Mouse (Mus musculus): Measurements from ENCODE around the gene Xrcc6. TPM values are rescaled to one million over a fixed set of nuclear protein-coding genes. Genes with fewer than 3 reads are reported as not detected.

The Xrcc6 gene
- 91.5 and 94.4 TPM in 2 replicates for polyA plus RNA-seq (2014; fragmentation: Nextera tagmentation; extraction: Ambion mirVana)

DNA sequence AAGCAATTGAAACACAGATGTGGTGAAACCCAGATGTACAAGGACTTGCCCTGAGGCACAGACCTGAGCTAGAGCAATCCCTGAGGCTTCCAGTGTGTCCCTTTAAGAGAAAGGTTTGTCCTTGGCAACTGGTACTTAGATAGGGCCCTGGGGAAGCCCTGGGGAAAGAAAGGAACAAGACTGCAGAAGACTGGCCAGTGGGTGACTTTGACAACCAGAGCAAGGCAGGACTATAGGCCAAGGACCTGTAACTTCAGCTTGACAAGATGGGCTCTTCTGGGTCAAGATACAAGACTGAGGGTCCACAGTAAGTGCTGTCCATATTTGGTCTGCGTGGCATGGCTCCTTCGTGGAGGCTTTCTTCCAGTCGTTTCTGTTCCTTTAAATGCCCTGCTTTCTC lies at the start of gene Xrcc6:
Gene Xrcc6 (plus strand): TSS at position 190 of the 400 bp plus-strand sequence.
- Histone ChIP-seq H3K36me3 (replicated peaks; ENCODE audit: control insufficient read depth, insufficient read depth, low read depth, low read length) (no peaks in the 10 kb centered on the region), H3K9me3 (replicated peaks; ENCODE audit: control insufficient read depth, low read length) (no peaks in the 10 kb centered on the region), H3K9ac (replicated peaks; ENCODE audit: low read length) (no peak within 1 kb of the TSS), H3K27ac (replicated peaks; ENCODE audit: low read depth, low read length) (no peak within 1 kb of the TSS), H3K4me3 (ENCODE audit: low read depth, low read length) (no peak within 1 kb of the TSS), H3K4me2 (ENCODE audit: low read depth, low read length) (no peak within 1 kb of the TSS), H3K27me3 (ENCODE audit: control insufficient read depth, insufficient read depth, low read length) (no peaks in the 10 kb centered on the region), H3K4me1 (ENCODE audit: control insufficient read depth, insufficient read depth, low read length) (no peaks in the 10 kb centered on the region; the same call in 1 of the 2 replicates)
- no peak for ATAC-seq (replicated peaks; ENCODE audit: insufficient number of reproducible peaks, low FRiP score, low TSS enrichment, low read depth)
- DNase-seq (ENCODE audit: low spot score), result no peak
- 72% methylated on average over 3 of the region's 3 CpGs for WGBS

GRCm38 (mm10) chr15:81938246-81938645 lies 49.4 kb upstream of the Xrcc6 start:
- Histone ChIP-seq H3K9ac (replicated peaks; ENCODE audit: low read length) (no peak overlapping the region), H3K27ac (replicated peaks; ENCODE audit: low read depth, low read length) (no peak overlapping the region), H3K27me3 (ENCODE audit: control insufficient read depth, insufficient read depth, low read length) (no peaks in the 10 kb centered on the region; the same call in 1 of the 2 replicates), H3K9me3 (replicated peaks; ENCODE audit: control insufficient read depth, low read length) (no peaks in the 10 kb centered on the region), H3K4me2 (ENCODE audit: low read depth, low read length) (no peak overlapping the region), H3K36me3 (replicated peaks; ENCODE audit: control insufficient read depth, insufficient read depth, low read depth, low read length) (no peaks in the 10 kb centered on the region), H3K4me1 (ENCODE audit: control insufficient read depth, insufficient read depth, low read length) (peaks cover 6% of the 10 kb centered on the region), H3K4me3 (ENCODE audit: low read depth, low read length) (no peak overlapping the region)
- WGBS, result 26% methylated on average over 2 of the region's 2 CpGs
- DNase-seq (ENCODE audit: low spot score) (peak; percentile 66), ATAC-seq (replicated peaks; ENCODE audit: insufficient number of reproducible peaks, low FRiP score, low TSS enrichment, low read depth) (no peak)

- 83% methylated on average over 10 of the region's 10 CpGs for WGBS
- ATAC-seq (replicated peaks; ENCODE audit: insufficient number of reproducible peaks, low FRiP score, low TSS enrichment, low read depth) (no peak), DNase-seq (ENCODE audit: low spot score) (no peak)
- H3K9me3 ChIP-seq (replicated peaks; ENCODE audit: control insufficient read depth, low read length), result no peaks in the 10 kb centered on the region
- H3K4me2 ChIP-seq (ENCODE audit: low read depth, low read length), result no peak overlapping the region
- H3K27me3 ChIP-seq (ENCODE audit: control insufficient read depth, insufficient read depth, low read length), result no peaks in the 10 kb centered on the region; the same call in 1 of the 2 replicates
- H3K4me3 ChIP-seq (ENCODE audit: low read depth, low read length), result no peak overlapping the region
- H3K9ac ChIP-seq (replicated peaks; ENCODE audit: low read length), result no peak overlapping the region
- H3K36me3 ChIP-seq (replicated peaks; ENCODE audit: control insufficient read depth, insufficient read depth, low read depth, low read length), result no peaks in the 10 kb centered on the region
- peaks cover 9% of the 10 kb centered on the region for H3K4me1 ChIP-seq (ENCODE audit: control insufficient read depth, insufficient read depth, low read length)
- no peak overlapping the region for H3K27ac ChIP-seq (replicated peaks; ENCODE audit: low read depth, low read length)
Measured at GRCm38 (mm10) chr15:81939157-81939715, 48.4 kb upstream of the Xrcc6 start.

GRCm38 (mm10) chr15:81939774-81940173 lies 47.9 kb upstream of the Xrcc6 start:
- no peak overlapping the region for H3K9ac ChIP-seq (replicated peaks; ENCODE audit: low read length)
- 85% methylated on average over 4 of the region's 4 CpGs for WGBS
- ATAC-seq (replicated peaks; ENCODE audit: insufficient number of reproducible peaks, low FRiP score, low TSS enrichment, low read depth) (no peak), DNase-seq (ENCODE audit: low spot score) (no peak)
- H3K4me2 ChIP-seq (ENCODE audit: low read depth, low read length), result no peak overlapping the region
- no peak overlapping the region for H3K27ac ChIP-seq (replicated peaks; ENCODE audit: low read depth, low read length)
- H3K9me3 ChIP-seq (replicated peaks; ENCODE audit: control insufficient read depth, low read length), result no peaks in the 10 kb centered on the region
- H3K36me3 ChIP-seq (replicated peaks; ENCODE audit: control insufficient read depth, insufficient read depth, low read depth, low read length), result no peaks in the 10 kb centered on the region
- no peaks in the 10 kb centered on the region; the same call in 1 of the 2 replicates for H3K27me3 ChIP-seq (ENCODE audit: control insufficient read depth, insufficient read depth, low read length)
- no peak overlapping the region for H3K4me3 ChIP-seq (ENCODE audit: low read depth, low read length)
- peaks cover 9% of the 10 kb centered on the region for H3K4me1 ChIP-seq (ENCODE audit: control insufficient read depth, insufficient read depth, low read length)

DNA sequence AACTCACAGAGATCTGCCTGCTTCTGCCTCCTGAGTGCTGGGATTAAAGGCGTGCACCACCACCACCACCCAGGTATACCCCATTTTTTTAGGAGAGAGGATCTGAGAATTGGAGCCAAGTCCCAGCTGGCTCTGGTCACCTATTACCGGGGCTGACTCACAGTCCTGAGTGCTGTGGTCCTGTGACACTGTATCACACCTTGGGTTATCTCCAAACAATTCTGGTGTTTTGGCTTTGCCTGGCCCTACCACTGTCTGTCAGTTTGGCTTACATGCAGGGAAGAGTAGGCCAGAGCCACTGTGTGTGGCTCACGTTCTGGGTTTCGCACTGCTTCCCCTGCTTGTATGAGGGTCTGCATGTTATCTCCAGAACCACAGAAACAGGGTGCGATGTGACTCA lies 47.4 kb upstream of the Xrcc6 start:
- Histone ChIP-seq H3K36me3 (replicated peaks; ENCODE audit: control insufficient read depth, insufficient read depth, low read depth, low read length) (no peaks in the 10 kb centered on the region), H3K4me2 (ENCODE audit: low read depth, low read length) (no peak overlapping the region), H3K9ac (replicated peaks; ENCODE audit: low read length) (no peak overlapping the region), H3K4me3 (ENCODE audit: low read depth, low read length) (no peak overlapping the region), H3K27ac (replicated peaks; ENCODE audit: low read depth, low read length) (no peak overlapping the region), H3K4me1 (ENCODE audit: control insufficient read depth, insufficient read depth, low read length) (peaks cover 9% of the 10 kb centered on the region), H3K9me3 (replicated peaks; ENCODE audit: control insufficient read depth, low read length) (no peaks in the 10 kb centered on the region), H3K27me3 (ENCODE audit: control insufficient read depth, insufficient read depth, low read length) (no peaks in the 10 kb centered on the region; the same call in 1 of the 2 replicates)
- ATAC-seq (replicated peaks; ENCODE audit: insufficient number of reproducible peaks, low FRiP score, low TSS enrichment, low read depth) (no peak), DNase-seq (ENCODE audit: low spot score) (no peak)
- 92% methylated on average over 5 of the region's 5 CpGs for WGBS

GRCm38 (mm10) chr15:81941010-81941409 lies 46.6 kb upstream of the Xrcc6 start:
- Histone ChIP-seq H3K4me1 (ENCODE audit: control insufficient read depth, insufficient read depth, low read length) (peaks cover 9% of the 10 kb centered on the region), H3K27ac (replicated peaks; ENCODE audit: low read depth, low read length) (no peak overlapping the region), H3K9me3 (replicated peaks; ENCODE audit: control insufficient read depth, low read length) (no peaks in the 10 kb centered on the region), H3K4me2 (ENCODE audit: low read depth, low read length) (no peak overlapping the region), H3K9ac (replicated peaks; ENCODE audit: low read length) (no peak overlapping the region), H3K4me3 (ENCODE audit: low read depth, low read length) (no peak overlapping the region), H3K27me3 (ENCODE audit: control insufficient read depth, insufficient read depth, low read length) (no peaks in the 10 kb centered on the region; the same call in 1 of the 2 replicates), H3K36me3 (replicated peaks; ENCODE audit: control insufficient read depth, insufficient read depth, low read depth, low read length) (no peaks in the 10 kb centered on the region)
- DNase-seq (ENCODE audit: low spot score) (no peak), ATAC-seq (replicated peaks; ENCODE audit: insufficient number of reproducible peaks, low FRiP score, low TSS enrichment, low read depth) (no peak)
- 86% methylated on average over 2 of the region's 2 CpGs for WGBS

- ATAC-seq (replicated peaks; ENCODE audit: insufficient number of reproducible peaks, low FRiP score, low TSS enrichment, low read depth), result peak; percentile 77
- no peaks in the 10 kb centered on the region for H3K36me3 ChIP-seq (replicated peaks; ENCODE audit: control insufficient read depth, insufficient read depth, low read depth, low read length)
- no peaks in the 10 kb centered on the region for H3K27me3 ChIP-seq (ENCODE audit: control insufficient read depth, insufficient read depth, low read length)
- DNase-seq (ENCODE audit: low spot score), result peak; percentile 77
- no peak overlapping the region for H3K4me3 ChIP-seq (ENCODE audit: low read depth, low read length)
- WGBS, result 9% methylated on average over 9 of the region's 9 CpGs
- H3K4me2 ChIP-seq (ENCODE audit: low read depth, low read length), result no peak overlapping the region
- H3K9me3 ChIP-seq (replicated peaks; ENCODE audit: control insufficient read depth, low read length), result no peaks in the 10 kb centered on the region
- peak overlapping the region; percentile 28; the same call in 1 of the 2 replicates for H3K9ac ChIP-seq (replicated peaks; ENCODE audit: low read length)
- H3K27ac ChIP-seq (replicated peaks; ENCODE audit: low read depth, low read length), result no peak overlapping the region
- H3K4me1 ChIP-seq (ENCODE audit: control insufficient read depth, insufficient read depth, low read length), result peaks cover 4% of the 10 kb centered on the region
Measured at GRCm38 (mm10) chr15:81943176-81943749, 44.4 kb upstream of the Xrcc6 start.

- H3K36me3 ChIP-seq (replicated peaks; ENCODE audit: control insufficient read depth, insufficient read depth, low read depth, low read length), result no peaks in the 10 kb centered on the region; the same call in 1 of the 2 replicates
- H3K4me3 ChIP-seq (ENCODE audit: low read depth, low read length), result no peak overlapping the region
- DNase-seq (ENCODE audit: low spot score) (no peak), ATAC-seq (replicated peaks; ENCODE audit: insufficient number of reproducible peaks, low FRiP score, low TSS enrichment, low read depth) (no peak)
- no peaks in the 10 kb centered on the region for H3K27me3 ChIP-seq (ENCODE audit: control insufficient read depth, insufficient read depth, low read length)
- WGBS, result 88% methylated on average over 10 of the region's 10 CpGs
- no peaks in the 10 kb centered on the region for H3K4me1 ChIP-seq (ENCODE audit: control insufficient read depth, insufficient read depth, low read length)
- no peak overlapping the region for H3K27ac ChIP-seq (replicated peaks; ENCODE audit: low read depth, low read length)
- H3K9me3 ChIP-seq (replicated peaks; ENCODE audit: control insufficient read depth, low read length), result no peaks in the 10 kb centered on the region
- H3K4me2 ChIP-seq (ENCODE audit: low read depth, low read length), result no peak overlapping the region
- no peak overlapping the region for H3K9ac ChIP-seq (replicated peaks; ENCODE audit: low read length)
Measured at GRCm38 (mm10) chr15:81949076-81949475, 38.6 kb upstream of the Xrcc6 start.

Measured in embryonic facial prominence, embryonic 11.5 days (tissue).